Comparison of ENCODE assay signal across 8 mouse cellular contexts in genomic region chr1:136749188-136749587, GRCm38 (mm10).
DNase-seq lines count a peak whose midpoint lies in the region; TF ChIP-seq lines count a peak whose summit lies in the region.

No protein-coding gene starts in this region.

- peak; percentile 52 for TF ChIP-seq CTCF in bone marrow, adult 2 months (IDR thresholded peaks at IDR 0.05; ENCODE audit: control insufficient read depth, insufficient read depth, low read length)

- no peak for TF ChIP-seq POLR2A in bone marrow, adult 2 months (IDR thresholded peaks at IDR 0.05; ENCODE audit: borderline replicate concordance, control insufficient read depth, low read depth, low read length)

- no peak overlapping the region for H3K27ac ChIP-seq in bone marrow, adult 2 months (ENCODE audit: control insufficient read depth, insufficient read depth, low read depth, low read length, poor library complexity)

- DNase-seq in gastrocnemius, adult 18-20 months (ENCODE audit: low spot score), result peak; percentile 23
- no peak for DNase-seq in gastrocnemius, postnatal 25 days
- peak; percentile 6 for DNase-seq in ovary, adult 18-20 months (ENCODE audit: low spot score)
- no peak for DNase-seq in ovary, postnatal 10 days (ENCODE audit: low spot score)
- peak; percentile 57 for DNase-seq in kidney, postnatal 10 days
- peak; percentile 21 for DNase-seq in ovary, postnatal 36 days (ENCODE audit: low spot score)
- no peak for DNase-seq in left cerebral cortex, adult 9 months (ENCODE audit: low spot score in 2 of 2)

- no peak overlapping the region for H3K4me3 ChIP-seq in bone marrow, adult 2 months (replicated peaks; ENCODE audit: control insufficient read depth, low read depth, low read length)

- H3K4me1 ChIP-seq in bone marrow, adult 2 months (ENCODE audit: control insufficient read depth, insufficient read depth, low read length), result no peaks in the 10 kb centered on the region

- WGBS in bone marrow, adult 2 months, result 54% methylated on average over 8 of the region's 8 CpGs

Comparison
In these comparisons a context has a peak if more than half of its experiments do, and no peak if none do; other contexts are left out.
1. DNase-seq: peak in gastrocnemius, adult 18-20 months (single experiment), ovary, adult 18-20 months (single experiment), kidney, postnatal 10 days (single experiment) and ovary, postnatal 36 days (single experiment); none in gastrocnemius, postnatal 25 days (single experiment), ovary, postnatal 10 days (single experiment) and left cerebral cortex, adult 9 months (0 of 2).